Mouse (Mus musculus): ENCODE measurements at regions not wholly inside any gene's neighbourhood (a gene's known extent, or its start where the extent isn't known, plus 50 kb on each side); places are given as distances from the start of the nearest gene placed in this dataset.

GRCm38 (mm10) chr4:32179707-32180241, 58.8 kb upstream of the Bach2 start:
- DNase-seq (ENCODE audit: extremely low spot score): no peak

- DNase-seq (ENCODE audit: extremely low spot score): no peak
These were observed 54.8 kb upstream of the Bach2 start for GRCm38 (mm10) chr4:32183791-32184190.

GRCm38 (mm10) chr4:32185986-32186385, 52.6 kb upstream of the Bach2 start:
- DNase-seq (ENCODE audit: extremely low spot score): no peak

GRCm38 (mm10) chr4:32187154-32187553, 51.5 kb upstream of the Bach2 start:
- no peak for DNase-seq (ENCODE audit: extremely low spot score)

GRCm38 (mm10) chr4:32188076-32188475, 50.5 kb upstream of the Bach2 start:
- no peak for DNase-seq (ENCODE audit: extremely low spot score)

GRCm38 (mm10) chr4:32188752-32189415, 49.7 kb upstream of the Bach2 start:
- no peak for DNase-seq (ENCODE audit: extremely low spot score)

Measured in embryo, embryonic 9.5 days (tissue).